In genomic region chr5:86102176-86102575, GRCm38 (mm10) we compare ENCODE assay signal across 17 mouse cellular contexts.
"Had no signal": no experiment of that assay in that cellular context is flagged by ENCODE, and none has a peak within 500 bp of the region (broad histone marks: within the 10 kb centered on the region; RNA-seq: fewer than 3 reads in every experiment).

No protein-coding gene starts in this region.

- H3K27ac ChIP-seq: liver, embryonic 15.5 days; lung, embryonic 15.5 days; macrophage; midbrain, embryonic 12.5 days; neural tube, embryonic 12.5 days; stomach, embryonic 15.5 days; stomach, postnatal 0 days had no signal

- DNase-seq: liver, postnatal 0 days; lung, adult 2 months; lung, postnatal 14 days; lung, postnatal 36 days; right cerebral cortex, postnatal 14 days; thymus, adult 2 months; thymus, postnatal 25 days; thymus, postnatal 4 days had no signal

- H3K4me2 ChIP-seq: liver, embryonic 15.5 days; lung, embryonic 15.5 days; midbrain, embryonic 12.5 days; neural tube, embryonic 12.5 days; stomach, embryonic 15.5 days had no signal

- H3K27me3 ChIP-seq: liver, embryonic 15.5 days; lung, embryonic 15.5 days; megakaryocyte, embryonic 14.5 days; midbrain, embryonic 12.5 days; neural tube, embryonic 12.5 days; stomach, embryonic 15.5 days had no signal

- H3K4me1 ChIP-seq: liver, embryonic 15.5 days; lung, embryonic 15.5 days; midbrain, embryonic 12.5 days; neural tube, embryonic 12.5 days; stomach, embryonic 15.5 days had no signal

- H3K4me3 ChIP-seq: liver, embryonic 15.5 days; lung, embryonic 15.5 days; megakaryocyte, embryonic 14.5 days; midbrain, embryonic 12.5 days; neural tube, embryonic 12.5 days; stomach, embryonic 15.5 days had no signal

- H3K9me3 ChIP-seq: liver, embryonic 15.5 days; lung, embryonic 15.5 days; megakaryocyte, embryonic 14.5 days; midbrain, embryonic 12.5 days; neural tube, embryonic 12.5 days; stomach, embryonic 15.5 days had no signal

- ATAC-seq: liver, postnatal 0 days; lung, postnatal 0 days had no signal

- H3K9ac ChIP-seq: liver, embryonic 15.5 days; liver, postnatal 0 days; lung, embryonic 15.5 days; midbrain, embryonic 12.5 days; neural tube, embryonic 12.5 days; stomach, embryonic 15.5 days had no signal

- H3K36me3 ChIP-seq: liver, embryonic 15.5 days; lung, embryonic 15.5 days; midbrain, embryonic 12.5 days; neural tube, embryonic 12.5 days; stomach, embryonic 15.5 days had no signal
